Mouse (Mus musculus): ENCODE results near the gene Prmt8.

Prmt8 gene

DNA sequence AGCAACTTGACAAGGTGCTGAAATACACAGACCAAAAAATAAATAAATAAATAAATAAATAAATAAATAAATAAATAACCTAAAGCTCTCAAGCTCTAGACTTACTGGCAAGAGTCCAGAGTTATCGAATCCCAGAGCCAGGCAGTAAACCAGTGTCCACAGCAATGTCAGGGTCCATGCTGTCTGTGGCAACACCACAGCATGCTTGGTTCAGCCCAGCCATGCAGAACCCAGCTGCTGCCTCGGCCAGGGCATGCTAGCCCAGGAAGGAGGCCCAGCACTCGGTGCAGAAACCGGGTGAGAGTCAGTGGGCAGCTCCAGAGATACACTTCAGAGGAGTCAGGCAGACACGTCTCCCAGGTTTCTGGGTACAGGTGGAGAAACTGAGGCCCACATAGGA lies 29.4 kb downstream of the Prmt8 start:
- DNase-seq (ENCODE audit: low spot score) = no peak

DNA sequence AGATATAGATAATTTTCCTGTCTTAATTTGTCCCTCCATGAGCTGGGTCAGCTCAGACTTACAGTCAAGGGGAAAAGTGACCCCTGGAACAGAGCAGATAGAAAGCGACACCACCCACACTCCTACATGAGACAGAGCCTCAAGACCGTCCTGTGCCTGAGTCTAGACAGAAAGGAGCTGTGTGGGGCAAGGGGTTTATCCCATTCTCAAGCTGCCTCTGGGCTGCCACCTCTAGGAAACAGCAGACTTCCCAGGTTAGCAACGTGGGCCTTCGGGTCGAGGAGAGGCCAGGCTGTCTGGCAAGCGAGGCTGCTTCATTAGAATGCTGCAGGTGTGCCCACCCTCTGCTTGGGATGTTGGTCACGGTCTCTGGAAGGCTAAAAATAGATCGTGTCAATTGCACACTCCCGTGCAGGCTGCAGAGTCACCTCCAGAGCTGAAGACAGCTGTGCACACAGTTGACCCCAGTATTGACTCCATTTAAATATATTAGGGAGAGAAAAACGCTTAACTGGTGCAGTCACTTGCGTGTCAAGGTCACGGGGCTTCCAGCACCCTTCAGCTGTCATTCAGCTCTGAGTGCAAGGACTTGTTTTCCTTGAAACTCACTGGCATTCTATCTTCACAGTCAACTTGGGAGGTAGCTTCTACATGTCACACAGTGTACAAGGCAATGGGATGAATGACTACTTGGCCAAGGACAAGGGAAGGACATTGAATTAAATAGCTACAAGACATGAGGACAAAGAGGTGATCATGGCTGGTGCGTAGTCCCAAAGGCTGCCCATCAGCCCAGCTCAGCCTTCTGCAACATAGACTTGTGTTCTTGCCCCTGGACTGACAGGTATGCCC lies 33.9 kb downstream of the Prmt8 start:
- peak; percentile 18 for DNase-seq (ENCODE audit: low spot score)

DNA sequence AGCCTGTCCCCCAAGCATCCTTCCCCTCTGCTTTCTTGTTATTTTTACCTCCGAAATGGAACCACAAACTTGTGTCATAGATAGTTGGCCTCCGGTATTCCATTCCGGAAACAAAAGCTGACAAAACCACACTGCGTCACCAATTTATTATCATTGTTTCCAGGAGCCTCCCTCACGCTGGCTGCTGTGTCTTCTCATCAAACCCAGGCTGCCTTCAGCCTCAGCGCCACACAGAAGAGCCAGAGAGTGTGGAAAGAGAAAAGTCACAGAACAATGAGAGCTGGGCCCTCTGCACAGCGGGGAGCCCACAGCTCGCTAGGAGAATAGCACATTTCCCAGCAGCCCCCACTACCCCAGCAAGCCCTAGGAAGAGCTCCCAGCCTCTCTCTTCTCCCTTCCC lies 46.1 kb downstream of the Prmt8 start:
- DNase-seq (ENCODE audit: low spot score) = peak; percentile 19

DNA sequence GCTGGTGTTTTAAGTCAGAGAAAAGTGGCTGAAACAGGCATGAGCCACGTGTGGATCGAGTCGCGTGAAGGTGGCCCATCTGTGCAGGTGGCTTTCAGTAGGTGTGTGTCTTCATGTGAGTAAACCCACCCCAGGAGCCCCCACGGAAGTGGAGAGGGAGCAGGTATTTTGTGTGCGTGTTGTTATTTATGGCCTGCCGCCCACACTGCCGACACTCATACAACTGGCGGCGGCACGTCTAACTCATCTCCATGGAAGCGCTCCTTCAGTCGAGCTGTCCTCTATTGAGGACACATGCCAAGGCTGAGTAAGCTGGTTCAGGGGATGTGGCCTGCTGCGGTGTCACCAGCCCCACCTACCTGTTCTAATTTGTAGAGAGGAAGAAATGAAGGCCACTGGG lies 49.4 kb downstream of the Prmt8 start:
- DNase-seq (ENCODE audit: low spot score) = no peak

DNA sequence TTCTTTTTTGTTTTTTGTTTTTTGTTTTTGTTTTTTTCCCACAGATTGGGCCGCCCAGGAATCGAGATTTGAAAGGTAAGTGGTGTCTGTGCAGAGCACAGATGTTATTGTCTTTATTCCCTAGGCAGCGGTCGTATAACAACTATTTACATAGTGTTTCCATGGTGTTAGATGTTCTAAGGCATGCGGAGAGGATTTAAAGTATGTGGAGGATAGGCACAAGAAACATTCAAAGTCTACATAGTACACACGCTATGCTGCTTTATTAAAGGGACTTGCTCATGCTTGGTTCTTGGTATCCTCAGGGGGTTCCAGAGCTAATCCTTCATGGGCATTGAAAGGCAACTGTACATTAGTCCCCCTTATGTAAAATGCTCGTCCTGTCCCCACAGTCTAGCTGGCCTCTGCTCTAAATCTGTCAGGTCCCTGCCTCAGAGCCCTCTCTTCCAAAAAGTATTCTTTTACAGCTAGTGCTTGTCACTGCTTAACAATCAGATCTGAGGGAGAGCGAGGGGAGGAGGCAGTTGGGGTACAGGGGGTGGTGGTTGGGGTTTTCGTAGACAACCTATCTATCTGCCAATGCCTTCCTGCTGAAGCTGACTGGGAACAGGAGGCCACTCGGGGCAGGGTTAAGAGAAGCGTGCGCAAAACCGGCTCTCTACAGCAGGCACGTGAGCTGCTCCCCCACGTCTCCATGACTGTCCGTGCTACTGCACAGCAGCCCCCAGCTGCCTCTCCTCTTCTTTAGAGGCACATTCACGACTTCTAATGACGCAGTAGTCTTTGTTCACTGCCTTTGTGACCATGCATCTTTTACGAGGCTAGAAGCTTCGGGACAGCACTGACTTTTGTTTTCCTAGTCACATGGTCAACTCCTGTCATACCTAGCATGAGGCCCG lies 51.8 kb downstream of the Prmt8 start:
- DNase-seq (ENCODE audit: low spot score) = peak; percentile 70

DNA sequence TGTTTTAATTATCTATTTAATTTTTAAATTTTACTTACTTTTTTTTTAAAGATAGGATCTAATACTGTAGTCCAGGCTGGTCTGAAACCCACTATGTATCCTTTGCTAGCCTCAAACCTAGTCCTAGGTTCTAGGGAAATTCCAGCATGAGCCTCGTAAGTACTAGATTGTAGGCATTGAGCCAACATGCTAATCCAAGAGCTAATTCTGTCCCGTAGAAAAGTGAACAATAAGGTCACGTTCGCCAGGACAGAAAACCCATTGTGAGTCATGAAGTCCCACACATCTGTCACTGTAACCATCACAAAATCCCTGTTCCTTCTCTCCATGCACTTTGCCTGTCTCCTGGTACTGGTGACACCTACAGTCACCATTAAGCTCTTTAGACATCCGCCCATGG lies 53.8 kb downstream of the Prmt8 start:
- no peak for DNase-seq (ENCODE audit: low spot score)

DNA sequence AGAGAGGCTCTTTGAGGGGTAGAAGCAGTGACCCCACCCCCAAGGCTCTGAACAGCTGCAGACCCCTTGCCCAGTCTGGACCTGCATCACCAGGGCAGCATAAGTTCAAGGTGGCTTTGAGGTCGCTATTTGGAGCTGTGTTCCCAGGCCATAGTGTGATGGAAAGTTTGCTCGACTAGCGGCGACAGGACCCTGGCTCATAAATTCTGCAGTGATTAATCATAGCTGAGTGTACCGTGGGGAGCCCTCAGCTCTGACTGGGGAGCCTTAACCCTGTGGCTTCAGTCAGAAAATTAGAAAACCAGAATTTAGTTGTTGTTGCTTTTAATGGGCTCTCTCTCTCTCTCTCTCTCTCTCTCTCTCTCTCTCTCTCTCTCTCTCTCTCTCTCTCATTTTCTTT lies 54.4 kb downstream of the Prmt8 start:
- no peak for DNase-seq (ENCODE audit: low spot score)

DNA sequence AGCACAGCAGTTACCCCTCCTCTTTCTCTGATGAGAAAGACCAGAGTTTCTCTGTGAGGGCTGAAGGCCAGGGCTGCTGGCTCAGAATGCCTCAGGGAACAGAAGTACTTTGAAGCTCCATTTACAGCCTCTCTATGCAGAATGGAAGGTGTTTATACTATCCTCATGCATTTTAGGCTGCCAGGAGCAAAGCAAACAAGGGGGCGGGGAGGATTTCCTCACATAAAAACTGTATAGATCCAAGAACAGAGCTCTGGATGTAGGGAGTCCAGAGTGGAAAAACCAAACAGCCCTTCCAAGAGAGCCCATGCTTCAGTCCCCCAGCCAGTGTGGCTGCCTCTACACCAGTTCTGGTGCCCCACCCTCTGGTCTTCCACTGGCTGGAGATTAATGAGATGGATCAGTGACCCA lies 61.0 kb downstream of the Prmt8 start:
- peak; percentile 46 for DNase-seq (ENCODE audit: low spot score)

DNA sequence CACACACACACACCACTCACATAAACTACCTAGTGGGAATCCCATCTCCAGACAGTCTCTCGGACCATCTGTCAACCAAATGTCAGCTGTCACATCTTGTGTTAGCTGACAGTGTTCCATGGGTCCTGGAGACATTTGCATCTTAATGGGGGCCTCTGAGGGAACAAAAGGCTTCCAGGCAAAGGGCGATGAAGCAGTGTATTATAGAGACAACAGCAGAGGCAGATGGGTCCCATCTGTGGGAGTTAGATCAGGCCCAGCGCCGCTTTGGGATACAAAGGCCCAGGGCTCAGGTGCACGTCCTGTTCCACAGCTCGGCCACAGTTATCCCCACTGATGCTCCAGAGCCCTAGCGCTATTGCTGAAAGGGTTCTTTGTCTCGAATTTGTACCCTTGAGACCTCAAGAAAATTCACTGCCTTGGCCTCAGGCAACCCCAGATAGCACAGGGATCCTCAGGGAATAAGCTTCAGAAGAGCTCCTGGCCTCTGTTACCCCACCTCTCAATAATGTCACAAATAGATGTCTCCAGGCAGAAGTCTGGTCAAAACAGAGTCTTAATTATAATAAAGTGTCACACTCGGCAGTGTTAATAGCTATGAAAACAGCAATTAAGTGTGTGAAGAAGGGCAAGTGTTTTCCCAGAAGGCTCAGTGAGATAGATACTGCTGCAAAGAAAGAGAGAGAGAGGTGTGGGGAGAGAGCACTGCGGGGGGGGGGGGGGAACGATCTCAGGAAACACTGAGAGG lies 68.1 kb downstream of the Prmt8 start:
- peak; percentile 83 for DNase-seq (ENCODE audit: low spot score)

DNA sequence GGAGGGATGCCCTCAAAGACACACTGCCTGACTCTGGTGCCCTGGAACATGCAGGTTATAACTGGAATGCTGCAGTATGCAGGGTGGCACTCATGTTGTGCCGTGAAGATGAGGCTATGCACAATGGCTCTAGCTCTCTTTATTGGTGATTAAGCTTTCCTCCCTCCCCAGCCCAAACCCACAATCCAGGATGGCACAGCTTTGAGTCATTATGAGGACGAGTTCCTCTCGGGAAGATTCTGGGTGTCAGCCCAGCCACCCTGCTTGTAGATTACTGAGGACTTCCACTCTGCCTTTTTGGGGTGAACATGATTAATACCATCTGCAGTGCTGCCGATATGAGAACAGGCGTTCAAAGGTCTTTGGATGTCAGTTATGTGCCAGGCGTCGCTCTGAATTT lies 75.6 kb downstream of the Prmt8 start:
- DNase-seq (ENCODE audit: low spot score) = no peak

DNA sequence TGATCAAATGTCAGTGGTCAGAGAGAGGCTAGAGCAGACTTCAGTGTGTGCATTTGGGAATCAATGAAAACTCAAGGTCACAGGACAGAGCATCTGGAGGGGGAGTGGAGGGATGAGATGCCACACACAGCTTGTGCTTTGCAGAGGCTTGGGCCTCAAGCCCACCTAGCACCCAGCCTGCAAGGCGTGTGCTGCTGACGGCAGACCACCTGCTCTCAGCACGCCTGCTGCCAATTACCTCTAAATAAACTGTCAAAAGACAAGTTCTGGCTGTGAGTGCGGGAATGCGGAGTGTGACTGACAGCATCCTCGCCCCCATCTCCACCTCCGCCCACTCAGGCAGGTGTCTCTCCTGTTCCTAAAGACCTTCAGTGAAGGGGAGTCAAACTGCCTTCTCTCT lies 77.0 kb downstream of the Prmt8 start:
- DNase-seq (ENCODE audit: low spot score) = no peak

DNA sequence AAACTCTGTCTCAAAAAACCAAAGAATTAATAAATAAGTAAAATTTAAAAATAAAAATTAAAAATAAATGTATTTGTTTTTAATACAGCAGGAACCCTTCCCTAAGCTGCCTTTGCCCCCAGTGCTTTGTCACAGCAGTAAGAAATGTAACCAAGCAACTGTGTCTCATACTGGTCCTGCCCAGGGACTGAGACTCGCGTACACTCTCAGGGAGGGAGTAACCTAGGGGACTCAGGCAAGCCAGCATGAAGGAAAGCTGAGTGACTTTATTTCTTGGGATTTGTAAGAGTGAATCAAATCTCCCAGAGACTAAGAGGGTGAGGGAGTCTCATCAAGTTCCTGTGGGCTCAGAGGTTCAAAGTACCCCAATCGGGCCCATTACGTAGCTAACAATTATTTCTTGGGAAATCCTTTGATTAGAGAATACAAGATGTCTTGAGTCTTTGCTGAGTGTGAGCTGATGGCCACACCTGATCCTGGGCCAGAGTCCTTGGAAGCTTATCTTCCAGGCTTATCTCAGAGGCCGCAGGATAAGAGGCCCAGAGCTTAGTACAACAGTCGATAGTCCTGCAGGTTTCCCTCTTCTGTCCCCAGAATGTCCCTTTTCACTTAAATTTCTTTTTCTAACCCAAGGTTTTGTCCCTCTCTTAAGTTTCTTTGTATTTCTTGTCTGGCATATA lies 82.0 kb downstream of the Prmt8 start:
- no peak for DNase-seq (ENCODE audit: low spot score)

DNA sequence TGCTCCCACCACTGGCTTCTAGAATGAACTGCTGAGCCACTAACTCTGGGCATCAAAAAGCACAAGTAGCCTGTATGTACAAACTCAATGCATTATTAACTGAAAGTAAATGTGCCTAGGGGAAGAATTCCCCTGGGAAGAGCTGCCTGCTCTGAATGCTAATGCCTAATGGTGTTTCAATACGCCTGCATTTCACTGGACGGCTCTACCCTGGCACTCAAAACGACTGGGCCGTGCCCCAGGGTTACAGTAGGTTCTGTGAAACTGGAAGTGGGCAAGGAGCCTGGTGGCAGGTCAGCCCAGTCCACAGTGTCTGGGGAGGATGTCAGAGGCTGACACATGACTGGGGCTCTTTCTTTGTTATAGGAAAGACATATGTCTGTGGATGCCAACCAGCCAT lies 84.3 kb downstream of the Prmt8 start:
- no peak for DNase-seq (ENCODE audit: low spot score)

DNA sequence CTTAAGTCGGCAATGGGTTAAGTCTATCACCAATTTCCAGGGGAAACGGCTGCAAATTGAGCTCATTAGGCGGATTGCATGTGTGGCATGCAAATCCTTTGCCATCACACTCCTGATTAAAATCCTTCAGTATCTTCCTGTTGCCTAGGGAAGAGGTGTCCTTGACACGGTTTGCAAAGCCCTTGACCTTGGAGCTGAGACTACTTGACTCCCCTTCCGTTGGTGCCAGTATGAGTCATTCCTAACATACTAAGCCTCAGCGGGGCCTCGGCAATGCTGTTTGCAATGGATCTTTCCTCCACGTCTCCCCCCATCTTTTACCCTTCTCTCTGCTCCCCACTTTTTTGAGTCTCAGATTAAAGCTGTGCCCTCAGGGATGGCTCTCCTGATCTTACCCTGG lies 85.7 kb downstream of the Prmt8 start:
- DNase-seq (ENCODE audit: low spot score) = no peak

DNA sequence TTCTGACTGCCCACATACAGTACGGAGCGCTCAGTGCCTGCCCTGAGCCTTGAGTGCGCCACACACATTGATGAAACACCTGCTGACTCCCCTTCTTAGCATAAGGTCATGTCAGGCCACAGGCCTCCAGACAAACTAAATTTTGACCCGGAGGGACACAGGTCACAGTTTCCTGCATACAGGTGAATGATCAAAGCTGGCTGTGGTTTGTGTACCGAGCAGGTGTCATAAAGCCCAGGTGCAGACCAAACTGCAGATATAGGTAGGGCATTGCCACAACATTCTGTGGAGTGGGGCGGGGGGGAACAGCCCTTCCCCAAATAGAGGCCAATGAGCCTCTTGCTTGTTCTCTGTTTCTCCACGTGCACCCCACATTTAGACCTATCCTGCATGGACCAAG lies 88.5 kb downstream of the Prmt8 start:
- no peak for DNase-seq (ENCODE audit: low spot score)

DNA sequence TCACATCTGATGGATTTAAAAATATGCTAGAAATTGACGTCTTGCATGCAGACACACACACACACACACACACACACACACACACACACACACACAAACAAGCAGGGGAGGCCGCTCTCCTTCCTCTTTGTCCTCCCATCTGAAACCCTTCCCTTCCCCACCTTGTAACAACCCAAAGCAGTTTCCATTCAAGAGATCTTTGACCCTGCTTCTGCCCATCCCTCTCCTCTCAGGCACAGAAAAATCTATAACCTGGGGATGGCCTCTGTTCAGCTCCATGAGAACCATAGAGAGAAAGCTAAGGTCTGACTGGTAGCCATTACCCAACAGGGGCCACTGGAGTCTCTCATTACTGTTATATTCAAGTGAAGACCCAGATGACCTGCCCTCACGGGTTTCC lies 90.3 kb downstream of the Prmt8 start:
- DNase-seq (ENCODE audit: low spot score) = no peak

DNA sequence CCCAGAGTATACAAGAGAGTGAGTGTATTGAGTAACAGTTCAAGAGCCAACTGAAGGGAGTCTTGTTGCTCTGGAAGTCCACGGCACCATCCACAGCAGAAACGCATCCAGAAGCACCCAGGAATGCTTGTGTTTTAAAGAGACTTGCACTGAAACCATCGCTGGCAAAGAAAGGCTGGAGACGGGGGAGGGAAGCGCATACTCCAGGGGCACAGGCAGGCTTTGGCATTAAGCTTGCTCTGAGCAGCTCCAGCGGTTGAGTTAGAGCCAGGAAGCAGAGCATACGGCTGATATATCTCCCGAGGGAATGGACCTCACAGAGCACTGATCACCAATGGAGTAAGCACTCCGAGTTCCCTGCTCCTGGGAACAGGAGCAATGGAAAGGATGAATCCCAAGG lies 91.0 kb downstream of the Prmt8 start:
- DNase-seq (ENCODE audit: low spot score) = no peak

DNA sequence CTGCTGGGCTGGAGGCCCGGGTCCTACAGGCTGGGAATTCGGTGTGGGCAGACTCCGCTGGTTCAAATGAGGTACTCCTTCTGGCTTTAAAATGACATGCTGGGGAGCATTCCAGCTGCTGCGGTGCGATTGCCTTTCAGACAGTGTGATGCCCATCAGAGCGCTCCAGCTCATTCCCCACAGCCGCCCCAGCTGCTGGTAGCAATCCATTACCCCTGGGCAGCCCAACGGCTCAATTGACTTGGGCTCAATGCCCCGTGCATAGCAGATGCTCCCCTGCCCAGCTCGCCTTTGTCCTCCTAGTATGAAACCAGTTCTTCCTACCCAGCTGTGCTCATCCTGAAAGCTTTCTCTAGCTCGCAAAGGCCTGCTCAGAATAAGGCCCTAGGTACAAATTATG lies 92.4 kb downstream of the Prmt8 start:
- DNase-seq (ENCODE audit: low spot score) = no peak

DNA sequence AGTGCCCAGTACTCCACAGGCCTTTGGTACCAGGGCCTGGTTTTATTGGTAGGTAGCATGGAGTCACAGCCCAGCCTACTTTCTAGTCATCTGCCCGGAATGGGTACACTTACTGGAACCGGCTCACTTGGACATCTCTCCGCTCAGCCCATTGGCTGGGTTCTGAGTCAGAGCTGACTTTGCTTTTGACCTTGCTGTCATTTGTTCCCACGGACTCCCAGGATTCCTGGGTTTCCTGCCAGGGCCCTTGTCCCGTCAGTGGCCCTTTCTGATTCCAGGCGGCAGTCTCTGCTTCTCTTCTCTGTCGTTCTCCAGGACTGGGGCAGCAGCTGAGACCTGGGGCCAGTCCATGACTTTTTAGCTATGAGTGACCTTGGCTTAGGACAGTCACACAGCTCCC lies 97.2 kb downstream of the Prmt8 start:
- DNase-seq (ENCODE audit: low spot score) = no peak

DNA sequence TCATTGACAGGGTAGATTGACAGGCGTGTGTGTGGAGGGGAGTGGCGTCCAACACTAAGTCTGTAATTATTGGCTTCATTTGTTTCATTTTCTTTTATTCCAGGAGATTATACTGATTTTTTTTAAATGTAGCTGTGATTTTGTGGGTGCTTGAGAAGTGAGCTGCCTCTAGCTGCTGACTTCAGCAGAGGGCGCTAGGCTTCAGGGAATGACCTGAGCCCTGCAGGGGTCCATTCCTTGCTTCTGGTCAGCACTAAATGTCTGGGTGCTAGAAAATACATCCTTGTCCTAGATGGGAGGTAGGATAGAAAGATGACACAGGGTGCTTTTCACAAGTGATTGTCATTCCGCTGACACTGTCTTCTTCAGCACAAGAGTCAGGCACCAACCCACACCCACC lies 99.2 kb downstream of the Prmt8 start:
- no peak for DNase-seq (ENCODE audit: low spot score)

DNA sequence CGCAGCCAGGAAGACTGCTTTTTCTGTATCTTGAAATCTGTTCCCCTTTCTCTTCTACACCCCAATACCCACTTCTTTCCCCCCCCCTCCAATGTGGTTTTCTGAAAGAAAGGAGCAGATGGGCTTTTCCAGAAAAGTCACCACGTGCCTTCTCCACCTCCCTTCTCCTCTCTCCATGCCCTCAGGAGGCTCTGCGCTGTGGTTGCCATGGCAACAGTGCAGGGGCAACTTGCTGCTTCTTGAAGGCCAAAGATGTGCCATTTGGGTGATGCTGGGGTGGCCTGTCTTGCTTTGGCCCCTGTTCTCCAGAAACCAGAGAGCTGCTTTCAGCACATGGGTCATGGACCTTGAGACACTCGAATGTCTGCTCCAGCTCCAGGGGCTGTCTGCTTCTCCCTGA lies 100.0 kb downstream of the Prmt8 start:
- DNase-seq (ENCODE audit: low spot score) = peak; percentile 22

DNA sequence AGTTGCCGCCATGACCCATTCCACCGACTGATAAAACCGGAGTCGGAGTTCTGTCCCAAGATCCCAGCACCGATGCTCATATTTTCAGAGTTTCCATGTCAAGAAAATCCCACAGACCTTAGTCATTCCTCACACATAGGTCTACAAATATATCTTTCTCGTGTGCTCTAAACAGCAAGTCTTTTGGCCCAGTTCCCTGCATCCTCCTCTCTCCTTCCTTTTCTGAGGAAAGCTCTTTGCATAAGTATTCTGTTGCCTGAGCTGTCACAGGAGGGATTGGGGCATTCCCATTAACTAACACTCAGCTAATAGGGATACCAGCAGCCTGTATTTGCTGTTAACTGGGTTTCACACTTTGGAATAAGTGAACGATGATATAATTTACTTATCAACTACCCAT lies 106.0 kb downstream of the Prmt8 start:
- no peak for DNase-seq (ENCODE audit: low spot score)
